Mouse (Mus musculus): ENCODE results near the gene Cdyl. TPM values are rescaled to one million over a fixed set of nuclear protein-coding genes. Genes with fewer than 3 reads are reported as not detected.
A peak's percentile ranks its signal among the peaks of the same experiment; 100 is the strongest.

The Cdyl gene
- polyA plus RNA-seq, 1 experiment, result 8.3 TPM

DNA sequence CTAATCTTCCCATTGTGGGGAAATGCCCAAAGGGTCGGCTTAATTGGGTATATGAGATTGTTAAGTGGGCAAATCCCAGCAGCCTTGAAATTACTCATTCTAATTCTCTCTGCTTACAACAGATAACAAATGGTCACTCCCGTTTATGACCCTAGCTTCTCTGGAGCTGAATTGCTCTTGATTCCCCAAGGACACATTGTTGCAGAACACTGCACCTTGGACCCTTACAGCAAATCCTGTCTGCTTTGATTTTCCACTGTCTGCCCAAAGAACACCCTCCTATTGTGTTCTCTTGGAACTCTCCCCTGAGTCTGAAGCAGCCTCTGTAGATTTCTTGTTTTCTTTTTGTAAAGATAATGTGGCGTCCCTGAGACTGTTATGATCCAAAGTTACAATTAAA, 34.1 kb upstream of the Cdyl start:
- Histone ChIP-seq H3K4me3 (replicated peaks; ENCODE audit: insufficient read depth, low read depth, low read length) (no peak overlapping the region), H3K27me3 (ENCODE audit: control insufficient read depth, insufficient read depth, low read length) (no peaks in the 10 kb centered on the region), H3K4me1 (ENCODE audit: control insufficient read depth, insufficient read depth, low read length) (no peaks in the 10 kb centered on the region), H3K27ac (ENCODE audit: insufficient read depth, low read length) (no peak overlapping the region)
- no peak for DNase-seq
- TF ChIP-seq POLR2A (IDR thresholded peaks at IDR 0.05; ENCODE audit: borderline replicate concordance, insufficient read depth, low read length) (no peak), CTCF (IDR thresholded peaks at IDR 0.05; ENCODE audit: borderline replicate concordance, insufficient read depth, low read depth, low read length) (no peak)
- WGBS, result 69% methylated on average over 3 of the region's 3 CpGs

DNA sequence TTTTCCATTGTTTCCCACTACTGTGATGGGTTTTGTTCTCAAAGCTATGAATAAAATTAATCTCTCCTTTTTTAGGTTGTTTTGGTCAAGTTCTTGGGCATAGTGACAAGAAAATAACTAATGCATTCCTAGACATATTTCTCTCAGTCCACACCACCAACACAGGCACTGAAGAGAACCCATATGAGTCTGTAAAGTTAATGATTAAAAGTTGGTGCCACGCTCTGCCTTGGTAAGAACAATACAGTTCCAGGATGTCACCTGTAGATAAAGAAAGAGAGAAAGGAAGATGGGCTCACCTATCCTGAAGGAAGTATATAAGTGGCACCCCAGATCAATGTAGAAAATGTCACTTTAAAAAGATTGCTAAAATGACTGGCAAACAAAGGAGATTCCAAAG, 32.3 kb upstream of the Cdyl start:
- TF ChIP-seq CTCF (IDR thresholded peaks at IDR 0.05; ENCODE audit: borderline replicate concordance, insufficient read depth, low read depth, low read length), result no peak
- TF ChIP-seq POLR2A (IDR thresholded peaks at IDR 0.05; ENCODE audit: borderline replicate concordance, insufficient read depth, low read length), result no peak
- Histone ChIP-seq H3K4me3 (replicated peaks; ENCODE audit: insufficient read depth, low read depth, low read length) (no peak overlapping the region), H3K4me1 (ENCODE audit: control insufficient read depth, insufficient read depth, low read length) (no peaks in the 10 kb centered on the region), H3K27me3 (ENCODE audit: control insufficient read depth, insufficient read depth, low read length) (no peaks in the 10 kb centered on the region), H3K27ac (ENCODE audit: insufficient read depth, low read length) (no peak overlapping the region)
- 95% methylated on average over 1 of the region's 1 CpGs for WGBS
- DNase-seq, result no peak

DNA sequence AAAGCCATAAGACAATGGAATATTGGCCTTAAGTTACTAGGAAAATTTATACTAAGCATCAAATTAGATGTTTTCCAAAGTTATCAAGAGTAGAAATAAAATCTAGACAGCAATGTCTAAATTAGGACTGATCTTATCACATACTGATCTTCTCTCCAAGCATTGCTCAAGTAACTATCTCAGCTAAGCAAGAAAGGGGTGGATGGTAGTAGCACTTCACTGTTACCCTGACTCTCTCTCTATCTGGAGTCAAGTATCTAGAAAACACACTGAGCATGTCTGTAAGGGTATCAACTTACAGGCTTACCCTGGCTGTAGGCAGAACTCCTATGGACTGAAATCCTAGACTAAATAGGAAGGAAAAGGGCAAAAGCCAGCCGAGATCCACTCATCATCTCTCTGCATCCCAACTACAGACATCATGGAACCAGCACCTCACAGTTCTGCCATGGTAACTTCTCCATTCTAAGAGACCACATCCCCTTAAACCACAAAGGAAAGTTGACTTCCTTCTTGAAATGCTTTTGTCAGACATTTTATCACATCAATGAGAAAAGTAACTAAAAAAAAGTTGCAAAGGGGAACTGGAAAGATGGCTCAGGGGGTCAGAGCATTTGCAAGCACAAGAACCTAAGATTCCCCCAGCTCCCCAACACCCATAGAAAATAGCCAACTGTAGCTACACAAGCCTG, 12.4 kb upstream of the Cdyl start:
- Histone ChIP-seq H3K4me1 (ENCODE audit: control insufficient read depth, insufficient read depth, low read length) (no peaks in the 10 kb centered on the region), H3K27ac (ENCODE audit: insufficient read depth, low read length) (no peak overlapping the region), H3K27me3 (ENCODE audit: control insufficient read depth, insufficient read depth, low read length) (no peaks in the 10 kb centered on the region), H3K4me3 (replicated peaks; ENCODE audit: insufficient read depth, low read depth, low read length) (no peak overlapping the region)
- TF ChIP-seq POLR2A (IDR thresholded peaks at IDR 0.05; ENCODE audit: borderline replicate concordance, insufficient read depth, low read length), result no peak
- TF ChIP-seq CTCF (IDR thresholded peaks at IDR 0.05; ENCODE audit: borderline replicate concordance, insufficient read depth, low read depth, low read length), result no peak
- WGBS, result 94% methylated on average over 1 of the region's 1 CpGs
- DNase-seq, result no peak

DNA sequence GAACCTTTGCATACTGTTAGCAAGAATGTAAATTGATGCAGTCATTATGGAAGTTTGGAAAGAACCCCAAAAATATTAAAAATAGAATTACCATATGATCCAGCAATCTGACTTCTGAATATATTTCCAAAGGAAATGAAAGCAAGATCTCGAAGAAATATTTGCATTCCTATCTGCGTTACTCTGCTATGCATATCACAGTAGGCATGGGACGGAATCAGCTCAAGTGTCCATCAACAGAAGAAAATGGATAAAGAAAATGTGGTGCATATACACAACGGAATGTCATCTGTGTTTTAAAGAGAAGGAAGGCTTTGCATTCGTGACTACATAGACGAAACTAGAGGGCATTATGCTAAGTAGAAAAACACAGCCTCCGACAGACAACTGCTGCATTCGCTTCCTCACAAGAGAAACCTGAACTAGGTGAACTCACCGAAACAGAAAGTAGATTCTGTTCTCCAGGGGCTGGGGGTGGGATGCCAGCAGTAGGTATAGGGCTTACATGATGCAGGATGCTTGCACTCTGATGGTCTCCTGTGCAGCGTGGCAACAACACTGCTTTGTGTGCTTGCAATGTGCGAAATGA, 9.3 kb upstream of the Cdyl start:
- Histone ChIP-seq H3K4me3 (replicated peaks; ENCODE audit: insufficient read depth, low read depth, low read length) (no peak overlapping the region), H3K4me1 (ENCODE audit: control insufficient read depth, insufficient read depth, low read length) (peaks cover 2% of the 10 kb centered on the region; the same call in 1 of the 2 replicates), H3K27ac (ENCODE audit: insufficient read depth, low read length) (no peak overlapping the region), H3K27me3 (ENCODE audit: control insufficient read depth, insufficient read depth, low read length) (no peaks in the 10 kb centered on the region)
- WGBS, result 95% methylated on average over 11 of the region's 11 CpGs
- DNase-seq, result no peak
- TF ChIP-seq POLR2A (IDR thresholded peaks at IDR 0.05; ENCODE audit: borderline replicate concordance, insufficient read depth, low read length) (no peak), CTCF (IDR thresholded peaks at IDR 0.05; ENCODE audit: borderline replicate concordance, insufficient read depth, low read depth, low read length) (no peak)

DNA sequence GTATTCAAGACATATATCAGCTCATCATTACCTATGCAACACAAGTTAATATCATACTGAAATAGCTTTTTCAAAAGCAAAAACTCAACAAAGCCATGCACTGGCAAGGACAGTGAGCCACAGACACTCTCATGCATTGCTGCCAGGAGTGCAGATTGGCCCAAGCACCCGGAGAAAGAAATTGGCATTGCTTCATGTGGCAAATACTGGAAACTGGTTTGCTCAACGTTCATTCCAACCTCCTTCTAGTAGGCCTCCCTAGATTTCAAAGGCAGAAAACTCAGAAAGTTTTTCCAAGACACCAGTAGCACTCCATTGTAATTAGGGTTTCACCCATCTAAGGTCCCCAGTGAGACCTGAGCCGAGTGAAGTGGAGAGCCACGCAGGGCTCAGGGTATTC, 6.8 kb upstream of the Cdyl start:
- DNase-seq, result peak; percentile 42 to 74
- Histone ChIP-seq H3K4me3 (replicated peaks; ENCODE audit: insufficient read depth, low read depth, low read length) (no peak overlapping the region), H3K27me3 (ENCODE audit: control insufficient read depth, insufficient read depth, low read length) (no peaks in the 10 kb centered on the region), H3K4me1 (ENCODE audit: control insufficient read depth, insufficient read depth, low read length) (peaks cover 2% of the 10 kb centered on the region; the same call in 1 of the 2 replicates), H3K27ac (ENCODE audit: insufficient read depth, low read length) (no peak overlapping the region)
- 29% methylated on average over 4 of the region's 4 CpGs for WGBS
- no peak for TF ChIP-seq POLR2A (IDR thresholded peaks at IDR 0.05; ENCODE audit: borderline replicate concordance, insufficient read depth, low read length)
- no peak for TF ChIP-seq CTCF (IDR thresholded peaks at IDR 0.05; ENCODE audit: borderline replicate concordance, insufficient read depth, low read depth, low read length)

DNA sequence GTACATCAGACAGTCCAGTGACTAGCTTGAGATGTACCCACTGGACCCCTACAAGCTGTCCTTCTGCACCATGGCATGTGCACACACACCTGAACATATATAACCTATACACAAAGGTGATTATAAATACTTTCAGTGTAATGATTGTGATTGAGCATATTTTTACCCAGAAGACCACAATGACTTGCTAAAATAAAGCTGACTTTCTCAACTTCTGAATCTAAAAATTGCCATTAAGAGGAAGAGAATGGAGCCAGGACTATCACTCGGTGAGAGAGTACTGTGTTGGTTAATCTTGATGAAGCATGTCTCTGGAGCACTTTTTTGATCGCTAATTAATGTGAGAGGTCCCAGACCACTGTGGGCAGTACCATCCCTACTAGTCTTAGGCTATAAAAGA, 2.8 kb upstream of the Cdyl start:
- no peak overlapping the region for H3K27ac ChIP-seq (ENCODE audit: insufficient read depth, low read length)
- H3K4me3 ChIP-seq (replicated peaks; ENCODE audit: insufficient read depth, low read depth, low read length), result no peak overlapping the region
- 90% methylated on average over 2 of the region's 2 CpGs for WGBS
- DNase-seq, result no peak
- peaks cover 2% of the 10 kb centered on the region; the same call in 1 of the 2 replicates for H3K4me1 ChIP-seq (ENCODE audit: control insufficient read depth, insufficient read depth, low read length)
- no peak for TF ChIP-seq POLR2A (IDR thresholded peaks at IDR 0.05; ENCODE audit: borderline replicate concordance, insufficient read depth, low read length)
- no peak for TF ChIP-seq CTCF (IDR thresholded peaks at IDR 0.05; ENCODE audit: borderline replicate concordance, insufficient read depth, low read depth, low read length)
- H3K27me3 ChIP-seq (ENCODE audit: control insufficient read depth, insufficient read depth, low read length), result no peaks in the 10 kb centered on the region

DNA sequence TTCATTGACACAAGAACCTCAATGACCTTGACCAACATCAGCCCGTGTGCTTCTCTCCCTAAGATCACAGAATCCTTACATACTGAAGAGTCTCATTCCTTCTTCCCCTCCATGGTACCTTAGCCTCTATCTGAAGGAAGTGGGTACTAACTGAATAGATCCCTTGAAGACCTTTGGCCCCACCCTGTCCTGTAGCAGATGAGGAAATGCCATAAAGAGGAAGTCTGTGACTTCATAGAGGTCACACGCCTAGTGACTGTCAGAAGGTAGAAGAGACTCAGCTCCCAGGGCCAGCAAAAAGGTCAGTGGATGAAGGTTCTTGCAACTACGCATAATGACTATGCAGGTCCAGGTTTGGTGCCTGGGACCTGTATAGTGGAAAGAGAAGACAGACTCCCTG, 5.8 kb downstream of the Cdyl start:
- DNase-seq, result no peak
- WGBS, result 95% methylated on average over 3 of the region's 3 CpGs
- Histone ChIP-seq H3K4me1 (ENCODE audit: control insufficient read depth, insufficient read depth, low read length) (no peaks in the 10 kb centered on the region), H3K4me3 (replicated peaks; ENCODE audit: insufficient read depth, low read depth, low read length) (no peak overlapping the region), H3K27me3 (ENCODE audit: control insufficient read depth, insufficient read depth, low read length) (no peaks in the 10 kb centered on the region), H3K27ac (ENCODE audit: insufficient read depth, low read length) (no peak overlapping the region)
- no peak for TF ChIP-seq POLR2A (IDR thresholded peaks at IDR 0.05; ENCODE audit: borderline replicate concordance, insufficient read depth, low read length)
- no peak for TF ChIP-seq CTCF (IDR thresholded peaks at IDR 0.05; ENCODE audit: borderline replicate concordance, insufficient read depth, low read depth, low read length)

DNA sequence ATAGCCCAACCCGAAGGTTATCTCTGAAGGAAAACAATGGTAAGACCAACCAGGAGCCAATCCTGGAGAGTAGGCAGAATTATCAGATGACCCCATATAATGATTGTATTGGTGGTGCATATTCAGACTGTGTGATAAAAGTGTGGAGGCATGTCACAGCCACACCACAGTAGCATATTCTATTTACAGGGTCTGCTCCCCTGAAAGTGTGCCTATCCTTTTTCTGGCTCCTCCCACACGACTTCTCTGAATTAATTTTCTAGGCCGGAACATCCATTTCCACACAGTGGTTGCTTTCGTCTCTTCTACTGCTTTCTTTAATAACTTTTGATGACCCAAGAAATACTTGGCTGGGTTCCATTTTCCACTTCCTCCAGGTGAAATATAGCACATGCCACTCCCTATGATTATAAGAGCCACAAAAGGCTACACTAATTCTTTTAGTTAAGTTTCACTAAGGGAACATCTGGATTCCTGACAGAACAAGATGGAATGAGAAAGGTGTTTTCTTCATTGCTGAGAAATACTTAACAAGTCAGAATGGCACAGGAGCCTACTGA, 10.4 kb downstream of the Cdyl start:
- no peak for TF ChIP-seq POLR2A (IDR thresholded peaks at IDR 0.05; ENCODE audit: borderline replicate concordance, insufficient read depth, low read length)
- TF ChIP-seq CTCF (IDR thresholded peaks at IDR 0.05; ENCODE audit: borderline replicate concordance, insufficient read depth, low read depth, low read length), result no peak
- Histone ChIP-seq H3K4me1 (ENCODE audit: control insufficient read depth, insufficient read depth, low read length) (no peaks in the 10 kb centered on the region), H3K27me3 (ENCODE audit: control insufficient read depth, insufficient read depth, low read length) (no peaks in the 10 kb centered on the region), H3K27ac (ENCODE audit: insufficient read depth, low read length) (no peak overlapping the region), H3K4me3 (replicated peaks; ENCODE audit: insufficient read depth, low read depth, low read length) (no peak overlapping the region)
- 74% methylated on average over 4 of the region's 4 CpGs for WGBS
- no peak for DNase-seq

All from cerebellum, adult 2 months (tissue).